Mouse (Mus musculus): ENCODE data around the gene Apmap.

Apmap gene

GRCm38 (mm10) chr2:150635877-150636446 lies 27.6 kb upstream of the Apmap start:
- no peak overlapping the region for H3K4me3 ChIP-seq (replicated peaks; ENCODE audit: low read length)
- no peaks in the 10 kb centered on the region for H3K36me3 ChIP-seq (ENCODE audit: insufficient read depth, low read length)
- no peaks in the 10 kb centered on the region for H3K27me3 ChIP-seq (ENCODE audit: insufficient read depth, low read length)
- TF ChIP-seq NANOG (IDR thresholded peaks at IDR 0.05; ENCODE audit: borderline replicate concordance, low read length) (peak; percentile 62), POU5F1 (IDR thresholded peaks at IDR 0.05; ENCODE audit: borderline replicate concordance, low read length) (no peak)
- peaks cover 43% of the 10 kb centered on the region for H3K4me1 ChIP-seq (replicated peaks; ENCODE audit: low read depth, low read length)
- H3K9me3 ChIP-seq (ENCODE audit: low read length): peaks cover 23% of the 10 kb centered on the region

- Histone ChIP-seq H3K4me3 (replicated peaks; ENCODE audit: low read length) (no peak overlapping the region), H3K27me3 (ENCODE audit: insufficient read depth, low read length) (no peaks in the 10 kb centered on the region), H3K4me1 (replicated peaks; ENCODE audit: low read depth, low read length) (no peaks in the 10 kb centered on the region), H3K36me3 (ENCODE audit: insufficient read depth, low read length) (peaks cover 32% of the 10 kb centered on the region), H3K9me3 (ENCODE audit: low read length) (peaks cover 11% of the 10 kb centered on the region; the same call in 1 of the 2 replicates)
- no peak for TF ChIP-seq CTCF (conservative IDR thresholded peaks at IDR 0.05; ENCODE audit: low read length)
- no peak for TF ChIP-seq POU5F1 (IDR thresholded peaks at IDR 0.05; ENCODE audit: borderline replicate concordance, low read length)
These were observed 20.9 kb upstream of the Apmap start for GRCm38 (mm10) chr2:150629255-150629654.

- TF ChIP-seq NANOG (IDR thresholded peaks at IDR 0.05; ENCODE audit: borderline replicate concordance, low read length) (no peak), CTCF (conservative IDR thresholded peaks at IDR 0.05; ENCODE audit: low read length) (no peak)
- Histone ChIP-seq H3K27me3 (ENCODE audit: insufficient read depth, low read length) (no peaks in the 10 kb centered on the region), H3K4me1 (replicated peaks; ENCODE audit: low read depth, low read length) (no peaks in the 10 kb centered on the region), H3K4me3 (replicated peaks; ENCODE audit: low read length) (no peak overlapping the region), H3K36me3 (ENCODE audit: insufficient read depth, low read length) (peaks cover 37% of the 10 kb centered on the region), H3K9me3 (ENCODE audit: low read length) (no peaks in the 10 kb centered on the region)
These were observed 18.8 kb upstream of the Apmap start for GRCm38 (mm10) chr2:150627140-150627539.

- Histone ChIP-seq H3K36me3 (ENCODE audit: insufficient read depth, low read length) (peaks cover 44% of the 10 kb centered on the region), H3K9me3 (ENCODE audit: low read length) (no peaks in the 10 kb centered on the region), H3K4me1 (replicated peaks; ENCODE audit: low read depth, low read length) (no peaks in the 10 kb centered on the region), H3K27me3 (ENCODE audit: insufficient read depth, low read length) (no peaks in the 10 kb centered on the region), H3K4me3 (replicated peaks; ENCODE audit: low read length) (no peak overlapping the region)
- TF ChIP-seq NANOG (IDR thresholded peaks at IDR 0.05; ENCODE audit: borderline replicate concordance, low read length): no peak
- no peak for TF ChIP-seq POU5F1 (IDR thresholded peaks at IDR 0.05; ENCODE audit: borderline replicate concordance, low read length)
- no peak for TF ChIP-seq CTCF (conservative IDR thresholded peaks at IDR 0.05; ENCODE audit: low read length)
These were observed 16.6 kb upstream of the Apmap start for GRCm38 (mm10) chr2:150624926-150625325.

GRCm38 (mm10) chr2:150623957-150624356 lies 15.6 kb upstream of the Apmap start:
- no peaks in the 10 kb centered on the region for H3K9me3 ChIP-seq (ENCODE audit: low read length)
- H3K36me3 ChIP-seq (ENCODE audit: insufficient read depth, low read length): peaks cover 52% of the 10 kb centered on the region
- no peaks in the 10 kb centered on the region for H3K27me3 ChIP-seq (ENCODE audit: insufficient read depth, low read length)
- H3K4me3 ChIP-seq (replicated peaks; ENCODE audit: low read length): no peak overlapping the region
- H3K4me1 ChIP-seq (replicated peaks; ENCODE audit: low read depth, low read length): no peaks in the 10 kb centered on the region
- TF ChIP-seq POU5F1 (IDR thresholded peaks at IDR 0.05; ENCODE audit: borderline replicate concordance, low read length): no peak
- TF ChIP-seq CTCF (conservative IDR thresholded peaks at IDR 0.05; ENCODE audit: low read length): no peak
- no peak for TF ChIP-seq NANOG (IDR thresholded peaks at IDR 0.05; ENCODE audit: borderline replicate concordance, low read length)

GRCm38 (mm10) chr2:150621698-150622097 lies 13.3 kb upstream of the Apmap start:
- peaks cover 50% of the 10 kb centered on the region for H3K36me3 ChIP-seq (ENCODE audit: insufficient read depth, low read length)
- H3K4me3 ChIP-seq (replicated peaks; ENCODE audit: low read length): no peak overlapping the region
- no peak for TF ChIP-seq NANOG (IDR thresholded peaks at IDR 0.05; ENCODE audit: borderline replicate concordance, low read length)
- TF ChIP-seq CTCF (conservative IDR thresholded peaks at IDR 0.05; ENCODE audit: low read length): no peak
- TF ChIP-seq POU5F1 (IDR thresholded peaks at IDR 0.05; ENCODE audit: borderline replicate concordance, low read length): no peak
- no peaks in the 10 kb centered on the region for H3K9me3 ChIP-seq (ENCODE audit: low read length)
- no peaks in the 10 kb centered on the region for H3K27me3 ChIP-seq (ENCODE audit: insufficient read depth, low read length)
- no peaks in the 10 kb centered on the region for H3K4me1 ChIP-seq (replicated peaks; ENCODE audit: low read depth, low read length)

- peaks cover 19% of the 10 kb centered on the region for H3K4me1 ChIP-seq (replicated peaks; ENCODE audit: low read depth, low read length)
- H3K9me3 ChIP-seq (ENCODE audit: low read length): peaks cover 6% of the 10 kb centered on the region; the same call in 1 of the 2 replicates
- TF ChIP-seq CTCF (conservative IDR thresholded peaks at IDR 0.05; ENCODE audit: low read length) (no peak), NANOG (IDR thresholded peaks at IDR 0.05; ENCODE audit: borderline replicate concordance, low read length) (no peak), POU5F1 (IDR thresholded peaks at IDR 0.05; ENCODE audit: borderline replicate concordance, low read length) (no peak)
- no peak overlapping the region for H3K4me3 ChIP-seq (replicated peaks; ENCODE audit: low read length)
- 0 out of 2 replicates have a peak, but pooled peaks cover 3% of the 10 kb centered on the region for H3K27me3 ChIP-seq (ENCODE audit: insufficient read depth, low read length)
- no peaks in the 10 kb centered on the region; the same call in 1 of the 2 replicates for H3K36me3 ChIP-seq (ENCODE audit: insufficient read depth, low read length)
These were observed 1.7 kb upstream of the Apmap start for GRCm38 (mm10) chr2:150610097-150610496.

GRCm38 (mm10) chr2:150608872-150609560 lies 649 bp upstream of the Apmap start:
- peaks cover 19% of the 10 kb centered on the region for H3K4me1 ChIP-seq (replicated peaks; ENCODE audit: low read depth, low read length)
- H3K4me3 ChIP-seq (replicated peaks; ENCODE audit: low read length): peak overlapping the region; percentile 98

More at GRCm38 (mm10) chr2:150608872-150609560, 649 bp upstream of the Apmap start:
- Histone ChIP-seq H3K27me3 (ENCODE audit: insufficient read depth, low read length) (0 out of 2 replicates have a peak, but pooled peaks cover 3% of the 10 kb centered on the region), H3K36me3 (ENCODE audit: insufficient read depth, low read length) (no peaks in the 10 kb centered on the region; the same call in 1 of the 2 replicates), H3K9me3 (ENCODE audit: low read length) (no peaks in the 10 kb centered on the region)
- no peak for TF ChIP-seq POU5F1 (IDR thresholded peaks at IDR 0.05; ENCODE audit: borderline replicate concordance, low read length)
- TF ChIP-seq NANOG (IDR thresholded peaks at IDR 0.05; ENCODE audit: borderline replicate concordance, low read length): no peak
- TF ChIP-seq CTCF (conservative IDR thresholded peaks at IDR 0.05; ENCODE audit: low read length): peak; percentile 72
